Mouse (Mus musculus): Measurements from ENCODE around the gene Cadps. TPM values are rescaled to one million over a fixed set of nuclear protein-coding genes. Genes with fewer than 3 reads are reported as not detected.

The Cadps gene
- polyA plus RNA-seq, 1 experiment from 2014 or later: 0.21 TPM

- Histone ChIP-seq H3K27me3 (ENCODE audit: insufficient read depth, low read length) (no peaks in the 10 kb centered on the region), H3K9me3 (ENCODE audit: low read depth, low read length) (no peaks in the 10 kb centered on the region), H3K4me2 (no peak overlapping the region), H3K4me1 (ENCODE audit: insufficient read depth) (no peaks in the 10 kb centered on the region), H3K36me3 (ENCODE audit: insufficient read depth) (no peaks in the 10 kb centered on the region), H3K27ac (ENCODE audit: low read depth) (no peak overlapping the region), H3K9ac (no peak overlapping the region), H3K4me3 (ENCODE audit: low read depth, low read length) (no peak overlapping the region)
- DNase-seq: no peak
- 20% methylated on average over 1 of the region's 1 CpGs for WGBS
- TF ChIP-seq CTCF (IDR thresholded peaks at IDR 0.05; ENCODE audit: low read depth): no peak
- no peak for ATAC-seq (ENCODE audit: insufficient read depth)
Observed at GRCm38 (mm10) chr14:12837902-12838301, 15.0 kb upstream of the Cadps start.

GRCm38 (mm10) chr14:12823781-12824180, 902 bp upstream of the Cadps start:
- Histone ChIP-seq H3K36me3 (ENCODE audit: insufficient read depth) (no peaks in the 10 kb centered on the region), H3K4me3 (ENCODE audit: low read depth, low read length) (no peak overlapping the region), H3K27ac (ENCODE audit: low read depth) (no peak overlapping the region), H3K27me3 (ENCODE audit: insufficient read depth, low read length) (peaks cover 31% of the 10 kb centered on the region), H3K4me2 (no peak overlapping the region), H3K4me1 (ENCODE audit: insufficient read depth) (peaks cover 4% of the 10 kb centered on the region), H3K9me3 (ENCODE audit: low read depth, low read length) (no peaks in the 10 kb centered on the region), H3K9ac (no peak overlapping the region)
- no peak for TF ChIP-seq CTCF (IDR thresholded peaks at IDR 0.05; ENCODE audit: low read depth)
- peak; percentile 88 for DNase-seq
- WGBS: 8% methylated on average over 6 of the region's 6 CpGs
- no peak for ATAC-seq (ENCODE audit: insufficient read depth)

- TF ChIP-seq CTCF (IDR thresholded peaks at IDR 0.05; ENCODE audit: low read depth): no peak
- peak; percentile 73 for DNase-seq
- Histone ChIP-seq H3K27me3 (ENCODE audit: insufficient read depth, low read length) (peaks cover 31% of the 10 kb centered on the region), H3K36me3 (ENCODE audit: insufficient read depth) (no peaks in the 10 kb centered on the region), H3K4me1 (ENCODE audit: insufficient read depth) (peaks cover 4% of the 10 kb centered on the region), H3K4me2 (peak overlapping the region; percentile 88), H3K9me3 (ENCODE audit: low read depth, low read length) (no peaks in the 10 kb centered on the region), H3K4me3 (ENCODE audit: low read depth, low read length) (peak overlapping the region; percentile 45), H3K27ac (ENCODE audit: low read depth) (no peak overlapping the region; the same call in 1 of the 2 replicates), H3K9ac (peak overlapping the region; percentile 34)
- peak; percentile 89 for ATAC-seq (ENCODE audit: insufficient read depth)
- under 1% methylated on average over 56 of the region's 58 CpGs for WGBS
Observed at GRCm38 (mm10) chr14:12821831-12822490, 918 bp downstream of the Cadps start.

- Histone ChIP-seq H3K9ac (peak overlapping the region; percentile 34; the same call in 1 of the 2 replicates), H3K27me3 (ENCODE audit: insufficient read depth, low read length) (peaks cover 31% of the 10 kb centered on the region), H3K4me2 (peak overlapping the region; percentile 88), H3K4me3 (ENCODE audit: low read depth, low read length) (peak overlapping the region; percentile 45), H3K4me1 (ENCODE audit: insufficient read depth) (peaks cover 4% of the 10 kb centered on the region), H3K27ac (ENCODE audit: low read depth) (no peak overlapping the region), H3K9me3 (ENCODE audit: low read depth, low read length) (no peaks in the 10 kb centered on the region), H3K36me3 (ENCODE audit: insufficient read depth) (no peaks in the 10 kb centered on the region)
- no peak for TF ChIP-seq CTCF (IDR thresholded peaks at IDR 0.05; ENCODE audit: low read depth)
- DNase-seq (no peak), ATAC-seq (ENCODE audit: insufficient read depth) (no peak)
- 2% methylated on average over 13 of the region's 13 CpGs for whole genome bisulfite sequencing
Observed at GRCm38 (mm10) chr14:12821156-12821813, 1.6 kb downstream of the Cadps start.

GRCm38 (mm10) chr14:12820149-12820548, 2.7 kb downstream of the Cadps start:
- Histone ChIP-seq H3K9me3 (ENCODE audit: low read depth, low read length) (no peaks in the 10 kb centered on the region), H3K27me3 (ENCODE audit: insufficient read depth, low read length) (peaks cover 31% of the 10 kb centered on the region), H3K9ac (no peak overlapping the region), H3K4me1 (ENCODE audit: insufficient read depth) (peaks cover 4% of the 10 kb centered on the region), H3K4me3 (ENCODE audit: low read depth, low read length) (no peak overlapping the region), H3K4me2 (no peak overlapping the region), H3K36me3 (ENCODE audit: insufficient read depth) (no peaks in the 10 kb centered on the region), H3K27ac (ENCODE audit: low read depth) (no peak overlapping the region)
- 71% methylated on average over 1 of the region's 1 CpGs for WGBS
- no peak for ATAC-seq (ENCODE audit: insufficient read depth)
- TF ChIP-seq CTCF (IDR thresholded peaks at IDR 0.05; ENCODE audit: low read depth): no peak
- DNase-seq: no peak

GRCm38 (mm10) chr14:12818442-12818841, 4.4 kb downstream of the Cadps start:
- no peaks in the 10 kb centered on the region for H3K9me3 ChIP-seq (ENCODE audit: low read depth, low read length)
- DNase-seq (no peak), ATAC-seq (ENCODE audit: insufficient read depth) (no peak)
- no peak for TF ChIP-seq CTCF (IDR thresholded peaks at IDR 0.05; ENCODE audit: low read depth)
- no peak overlapping the region for H3K9ac ChIP-seq
- H3K27ac ChIP-seq (ENCODE audit: low read depth): no peak overlapping the region
- peaks cover 28% of the 10 kb centered on the region for H3K27me3 ChIP-seq (ENCODE audit: insufficient read depth, low read length)
- H3K4me2 ChIP-seq: no peak overlapping the region
- H3K4me1 ChIP-seq (ENCODE audit: insufficient read depth): peaks cover 4% of the 10 kb centered on the region
- H3K4me3 ChIP-seq (ENCODE audit: low read depth, low read length): no peak overlapping the region
- H3K36me3 ChIP-seq (ENCODE audit: insufficient read depth): no peaks in the 10 kb centered on the region
- WGBS: 72% methylated on average over 1 of the region's 1 CpGs

GRCm38 (mm10) chr14:12812072-12812471, 10.8 kb downstream of the Cadps start:
- TF ChIP-seq CTCF (IDR thresholded peaks at IDR 0.05; ENCODE audit: low read depth): no peak
- no peak overlapping the region for H3K4me3 ChIP-seq (ENCODE audit: low read depth, low read length)
- DNase-seq: no peak
- H3K4me2 ChIP-seq: no peak overlapping the region
- no peak overlapping the region for H3K27ac ChIP-seq (ENCODE audit: low read depth)
- ATAC-seq (ENCODE audit: insufficient read depth): no peak
- no peaks in the 10 kb centered on the region for H3K27me3 ChIP-seq (ENCODE audit: insufficient read depth, low read length)
- WGBS: 78% methylated on average over 3 of the region's 3 CpGs
- H3K9ac ChIP-seq: no peak overlapping the region
- no peaks in the 10 kb centered on the region for H3K36me3 ChIP-seq (ENCODE audit: insufficient read depth)
- no peaks in the 10 kb centered on the region for H3K9me3 ChIP-seq (ENCODE audit: low read depth, low read length)
- no peaks in the 10 kb centered on the region for H3K4me1 ChIP-seq (ENCODE audit: insufficient read depth)
